Mouse (Mus musculus) forebrain, embryonic 15.5 days (tissue): ENCODE measurements at regions not wholly inside any gene's neighbourhood (a gene's known extent, or its start where the extent isn't known, plus 50 kb on each side); places are given as distances from the start of the nearest gene placed in this dataset.
"Not testable (repeated sequence)": the region's sequence is repeated elsewhere in the genome, so short reads cannot be mapped to it uniquely, and the experiment has no call there.

Source experiments
- ATAC-seq: fragments of 200-750 bp; cut with Nextera tagmentation; replicated peaks from 2 replicates; pipeline ENCODE4 v1.8.0; 2017; ENCODE audit warnings: mild to moderate bottlenecking, moderate TSS enrichment, moderate library complexity
- H3K27ac ChIP-seq: fragments of 300-500 bp; sonication (generic); replicated peaks from 2 replicates; pipeline ENCODE4 v1.5.1; 2015; ENCODE audit warnings: mild to moderate bottlenecking, inconsistent platforms
- H3K27me3 ChIP-seq: fragments of 300-500 bp; sonication (generic); 2 replicates; pipeline ENCODE4 v1.6.1; 2015; ENCODE audit warnings: inconsistent platforms
- H3K36me3 ChIP-seq: fragments of 300-500 bp; sonication (generic); 2 replicates; pipeline ENCODE4 v1.6.1; 2015; ENCODE audit warnings: mild to moderate bottlenecking, inconsistent platforms
- H3K4me1 ChIP-seq: fragments of 300-500 bp; sonication (generic); 2 replicates; pipeline ENCODE4 v1.6.1; 2015; ENCODE audit warnings: inconsistent platforms
- H3K4me2 ChIP-seq: fragments of 300-500 bp; sonication (generic); replicated peaks from 2 replicates; pipeline ENCODE4 v1.6.1; 2015; ENCODE audit warnings: mild to moderate bottlenecking, inconsistent platforms
- H3K4me3 ChIP-seq: fragments of 300-500 bp; sonication (generic); 2 replicates; pipeline ENCODE4 v1.5.1; 2015; ENCODE audit warnings: mild to moderate bottlenecking, inconsistent platforms
- H3K9ac ChIP-seq: fragments of 300-500 bp; sonication (generic); replicated peaks from 2 replicates; pipeline ENCODE4 v1.6.1; 2015; ENCODE audit warnings: mild to moderate bottlenecking, inconsistent platforms
- H3K9me3 ChIP-seq: fragments of 300-500 bp; sonication (generic); 2 replicates; pipeline ENCODE4 v1.6.1; 2016; ENCODE audit warnings: inconsistent platforms
- WGBS: fragments of 180-500 bp; shearing (Covaris S2); methylation state at CpG from one replicate; pipeline ENCODE4 v1.1.7; 2015; ENCODE audit warnings: mixed read lengths; 5-methylcytosine and 5-hydroxymethylcytosine counted together

DNA sequence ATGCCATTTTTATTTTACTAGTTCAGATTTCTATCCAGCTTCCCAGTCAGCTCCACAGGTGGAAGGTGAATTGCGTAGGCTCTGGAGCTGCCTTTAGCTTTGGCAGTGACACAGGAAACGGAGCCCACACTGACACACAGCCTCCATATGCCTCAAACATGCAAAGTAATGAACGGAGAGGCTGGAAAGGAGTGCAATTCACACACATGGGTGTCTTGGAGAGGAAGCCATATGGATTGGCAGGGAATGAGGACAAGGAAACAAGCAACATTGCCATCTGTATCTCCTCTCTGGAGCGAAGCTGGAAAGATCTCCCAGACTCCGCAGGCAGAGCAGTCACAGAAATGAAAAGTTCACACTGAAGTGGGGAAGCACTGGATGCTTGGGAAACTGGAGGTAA, 201.6 kb upstream of the 4930452B06Rik start:
- H3K9me3 ChIP-seq, result no peaks in the 10 kb centered on the region
- H3K27ac ChIP-seq, result no peak overlapping the region
- no peak overlapping the region for H3K4me2 ChIP-seq
- peaks cover 4% of the 10 kb centered on the region; the same call in 1 of the 2 replicates for H3K4me1 ChIP-seq
- H3K9ac ChIP-seq, result no peak overlapping the region
- WGBS, result 60% methylated on average over 5 of the region's 5 CpGs
- no peaks in the 10 kb centered on the region for H3K36me3 ChIP-seq
- no peaks in the 10 kb centered on the region for H3K27me3 ChIP-seq
- ATAC-seq, result peak; percentile 97
- H3K4me3 ChIP-seq, result no peak overlapping the region

DNA sequence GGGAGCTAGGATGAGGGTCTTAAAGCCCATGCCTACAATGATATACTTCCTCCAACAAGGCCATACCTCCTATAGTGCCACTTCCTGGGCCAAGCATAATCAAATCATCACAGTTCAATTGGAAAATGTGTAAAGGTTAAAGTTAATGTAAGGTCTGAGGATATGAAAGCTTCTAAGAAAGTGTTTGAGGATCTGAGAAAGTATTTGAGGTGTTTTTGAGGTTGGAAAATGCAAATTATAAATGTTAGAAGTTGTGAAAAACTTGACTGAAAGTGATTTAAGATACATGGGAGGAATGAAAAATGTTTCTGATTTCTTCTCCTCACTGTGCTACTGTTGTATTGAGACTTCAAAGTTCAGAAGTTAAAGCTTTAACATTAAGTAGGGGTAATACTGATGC, 185.5 kb upstream of the 4930452B06Rik start:
- Histone ChIP-seq H3K27me3 (no peaks in the 10 kb centered on the region), H3K4me2 (no peak overlapping the region), H3K4me3 (no peak overlapping the region), H3K27ac (no peak overlapping the region), H3K9me3 (no peaks in the 10 kb centered on the region), H3K4me1 (no peaks in the 10 kb centered on the region), H3K9ac (no peak overlapping the region), H3K36me3 (no peaks in the 10 kb centered on the region)
- no peak for ATAC-seq

DNA sequence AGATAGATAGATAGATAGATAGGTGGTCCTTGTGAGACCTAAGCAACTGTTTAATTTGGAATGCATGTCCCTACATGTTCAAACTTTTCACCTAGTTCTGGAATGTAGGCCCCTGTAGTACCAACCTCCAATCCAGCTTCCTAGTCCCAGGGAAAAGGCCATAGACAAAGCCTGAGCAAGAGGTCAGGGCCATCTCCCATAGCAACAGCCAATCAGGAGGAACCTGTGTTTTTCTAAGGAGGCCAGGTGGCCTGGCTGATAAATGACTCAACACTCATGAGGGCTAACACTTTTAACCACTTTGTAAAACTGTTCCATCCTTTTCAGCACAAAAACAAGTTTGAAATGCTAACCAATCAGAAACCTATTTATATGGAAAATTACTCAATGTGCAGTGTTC, 184.2 kb upstream of the 4930452B06Rik start:
- no peaks in the 10 kb centered on the region for H3K36me3 ChIP-seq
- H3K27me3 ChIP-seq, result no peaks in the 10 kb centered on the region
- H3K27ac ChIP-seq, result no peak overlapping the region
- no peak overlapping the region for H3K4me3 ChIP-seq
- no peak for ATAC-seq
- H3K4me2 ChIP-seq, result no peak overlapping the region
- H3K4me1 ChIP-seq, result no peaks in the 10 kb centered on the region
- no peak overlapping the region for H3K9ac ChIP-seq
- H3K9me3 ChIP-seq, result no peaks in the 10 kb centered on the region

DNA sequence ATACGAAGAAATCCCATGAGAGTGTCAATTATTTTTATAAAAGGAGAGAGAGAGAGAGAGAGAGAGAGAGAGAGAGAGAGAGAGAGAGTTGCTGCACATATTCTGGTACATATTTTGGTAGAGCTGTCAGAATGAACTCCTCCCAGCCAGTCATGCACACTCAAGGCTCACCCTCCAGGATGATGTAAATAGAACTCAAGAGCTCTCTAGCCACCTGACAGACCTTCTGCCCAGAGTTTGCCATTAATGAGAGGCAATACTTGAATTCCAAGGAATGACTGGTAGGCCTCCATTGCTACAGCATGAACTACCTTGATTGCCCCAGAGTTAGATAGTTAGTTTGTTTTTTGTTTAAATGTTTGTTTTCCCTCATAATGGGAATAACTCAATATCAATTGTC, 167.5 kb upstream of the 4930452B06Rik start:
- Histone ChIP-seq H3K36me3 (no peaks in the 10 kb centered on the region), H3K4me2 (no peak overlapping the region), H3K9ac (no peak overlapping the region), H3K4me1 (no peaks in the 10 kb centered on the region), H3K27me3 (no peaks in the 10 kb centered on the region), H3K4me3 (no peak overlapping the region), H3K27ac (no peak overlapping the region), H3K9me3 (no peaks in the 10 kb centered on the region)
- ATAC-seq, result no peak
- WGBS, result 82% methylated on average over 1 of the region's 1 CpGs

DNA sequence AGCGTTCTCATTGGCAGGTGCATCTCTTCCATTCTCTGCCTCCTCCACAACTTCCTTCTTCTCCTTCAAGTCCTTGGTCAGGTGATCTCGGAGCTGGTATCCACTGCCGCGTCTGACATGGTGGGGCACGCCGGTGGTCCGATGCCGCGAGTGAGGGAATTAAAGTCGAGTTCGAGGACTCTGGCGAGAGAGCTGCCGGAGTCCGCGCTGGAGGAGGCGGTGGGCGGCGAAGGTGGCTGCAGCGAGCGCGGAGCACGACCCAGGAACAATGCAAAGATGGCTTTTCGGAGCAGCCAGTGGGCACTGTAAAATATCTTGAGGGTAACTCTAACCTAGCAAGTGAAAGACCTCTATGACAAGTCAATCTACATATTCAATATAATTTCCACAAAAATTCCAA, 134.2 kb upstream of the 4930452B06Rik start:
- not testable (repeated sequence) for H3K9ac ChIP-seq, H3K27ac ChIP-seq, H3K4me3 ChIP-seq, H3K9me3 ChIP-seq, ATAC-seq, H3K27me3 ChIP-seq, H3K4me1 ChIP-seq, H3K36me3 ChIP-seq, H3K4me2 ChIP-seq
- 77% methylated on average over 23 of the region's 23 CpGs for WGBS

DNA sequence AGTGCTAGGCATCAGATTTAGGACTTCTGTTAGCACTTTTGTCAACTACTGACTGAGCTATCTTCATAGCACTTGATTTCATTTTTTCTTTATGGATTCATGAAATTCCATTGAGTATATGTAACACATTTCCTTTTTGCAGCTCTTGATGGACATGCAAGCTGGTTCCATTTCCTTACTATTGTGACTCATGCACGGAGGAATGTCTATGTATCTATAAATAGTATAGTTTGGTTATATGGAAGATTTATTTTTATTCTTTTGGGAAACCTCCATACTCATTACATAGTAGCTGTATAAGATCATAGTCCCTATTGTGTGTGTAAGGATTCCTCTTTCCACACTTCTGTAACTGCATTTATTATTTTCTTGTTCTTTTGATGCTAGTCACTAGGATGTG, 123.3 kb upstream of the 4930452B06Rik start:
- ATAC-seq, result no peak
- H3K4me2 ChIP-seq, result no peak overlapping the region
- no peak overlapping the region for H3K4me3 ChIP-seq
- no peaks in the 10 kb centered on the region for H3K27me3 ChIP-seq
- no peak overlapping the region for H3K9ac ChIP-seq
- no peaks in the 10 kb centered on the region for H3K9me3 ChIP-seq
- H3K27ac ChIP-seq, result no peak overlapping the region
- no peaks in the 10 kb centered on the region for H3K36me3 ChIP-seq
- WGBS, result 83% methylated on average over 1 of the region's 1 CpGs
- H3K4me1 ChIP-seq, result no peaks in the 10 kb centered on the region

DNA sequence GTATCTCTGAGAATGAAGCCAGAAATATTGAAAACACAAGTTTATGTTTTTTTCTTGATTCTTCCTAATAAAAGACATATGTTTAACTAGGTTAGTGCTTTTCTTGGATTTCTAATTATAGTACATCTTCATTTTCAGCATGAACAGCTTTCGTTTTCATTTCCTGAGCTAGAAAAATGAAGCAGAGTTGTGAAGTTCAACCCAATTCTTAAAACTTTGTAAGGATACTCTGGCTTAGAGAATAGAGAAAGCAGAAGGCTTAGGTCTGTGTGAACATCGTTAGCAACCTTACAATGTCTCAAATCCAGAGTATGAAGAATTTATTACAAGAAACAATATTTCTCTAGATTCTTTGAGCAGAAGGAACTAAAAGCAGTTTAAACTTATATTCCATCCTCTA, 94.5 kb upstream of the 4930452B06Rik start:
- 62% methylated on average over 2 of the region's 2 CpGs for WGBS
- Histone ChIP-seq H3K36me3 (no peaks in the 10 kb centered on the region), H3K4me2 (no peak overlapping the region), H3K4me3 (no peak overlapping the region), H3K27ac (no peak overlapping the region), H3K27me3 (no peaks in the 10 kb centered on the region), H3K9ac (no peak overlapping the region), H3K4me1 (no peaks in the 10 kb centered on the region), H3K9me3 (no peaks in the 10 kb centered on the region)
- no peak for ATAC-seq

DNA sequence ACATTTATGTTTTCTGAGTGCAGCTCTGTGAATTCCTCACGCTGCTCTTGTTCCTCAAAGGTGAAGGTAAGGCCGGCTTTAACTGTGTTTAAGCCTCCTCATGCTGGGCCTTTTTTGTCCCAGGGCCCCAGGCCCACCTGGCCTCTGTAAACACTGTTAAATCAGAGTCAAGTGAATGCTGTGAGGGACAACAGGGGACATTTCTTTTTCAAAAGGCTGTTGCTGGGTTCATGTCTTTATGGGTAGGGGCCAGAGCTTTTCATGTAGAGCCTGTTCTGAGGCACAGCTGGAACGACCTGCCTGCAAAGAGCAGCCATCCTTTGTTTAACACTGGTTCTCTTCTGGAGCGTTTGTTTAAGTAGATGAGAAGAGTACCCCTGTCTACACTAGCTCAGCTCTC, 70.8 kb upstream of the 4930452B06Rik start:
- no peaks in the 10 kb centered on the region for H3K4me1 ChIP-seq
- WGBS, result 7% methylated on average over 4 of the region's 4 CpGs
- no peak overlapping the region for H3K27ac ChIP-seq
- no peak overlapping the region for H3K9ac ChIP-seq
- no peak overlapping the region for H3K4me3 ChIP-seq
- H3K9me3 ChIP-seq, result no peaks in the 10 kb centered on the region
- no peak for ATAC-seq
- no peak overlapping the region for H3K4me2 ChIP-seq
- no peaks in the 10 kb centered on the region for H3K27me3 ChIP-seq
- no peaks in the 10 kb centered on the region for H3K36me3 ChIP-seq

DNA sequence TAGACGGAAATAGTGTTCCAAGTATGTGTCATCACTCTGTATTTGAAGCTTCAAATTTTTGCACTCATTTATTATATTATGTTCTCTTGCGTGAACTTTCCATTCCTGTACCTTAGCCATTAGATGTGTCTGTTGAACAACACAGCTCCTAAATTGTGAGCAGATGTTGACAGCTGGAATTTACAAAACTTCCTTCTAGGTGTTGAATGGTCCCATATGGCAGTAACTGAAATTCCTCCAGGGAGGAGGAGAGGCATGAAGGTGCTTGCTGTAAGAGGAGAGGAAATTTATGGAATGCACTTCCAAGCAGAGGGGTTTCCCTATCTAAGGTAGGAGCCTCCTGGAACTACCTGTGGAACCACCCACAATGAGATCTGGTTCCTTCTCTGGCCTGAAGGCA, 67.2 kb upstream of the 4930452B06Rik start:
- Histone ChIP-seq H3K27ac (no peak overlapping the region), H3K4me3 (no peak overlapping the region), H3K4me2 (no peak overlapping the region), H3K36me3 (no peaks in the 10 kb centered on the region), H3K27me3 (no peaks in the 10 kb centered on the region), H3K9ac (no peak overlapping the region), H3K4me1 (no peaks in the 10 kb centered on the region), H3K9me3 (no peaks in the 10 kb centered on the region)
- WGBS, result 90% methylated on average over 2 of the region's 2 CpGs
- no peak for ATAC-seq

DNA sequence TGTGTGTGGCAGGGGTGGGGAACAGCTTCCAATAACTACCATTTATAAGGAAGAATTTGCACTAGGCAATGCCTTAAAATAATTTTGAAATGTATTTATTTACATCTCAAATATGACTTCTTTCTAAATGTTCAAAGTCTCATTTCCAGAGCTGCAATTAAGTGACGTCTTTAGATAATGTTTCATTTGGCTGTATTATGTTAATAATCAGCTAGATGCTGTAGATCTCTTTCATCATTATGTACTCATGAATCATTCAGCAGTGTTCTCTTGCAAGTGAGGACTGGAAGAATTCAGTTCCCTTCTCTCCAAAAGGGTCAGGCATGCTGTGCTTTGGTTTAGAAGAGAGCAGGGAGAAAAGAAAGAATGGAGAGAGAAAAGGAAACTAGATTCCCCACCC, 61.3 kb upstream of the 4930452B06Rik start:
- no peaks in the 10 kb centered on the region for H3K4me1 ChIP-seq
- no peaks in the 10 kb centered on the region for H3K36me3 ChIP-seq
- no peak overlapping the region for H3K9ac ChIP-seq
- 31% methylated on average over 1 of the region's 1 CpGs for WGBS
- no peak overlapping the region for H3K27ac ChIP-seq
- no peaks in the 10 kb centered on the region for H3K27me3 ChIP-seq
- H3K9me3 ChIP-seq, result no peaks in the 10 kb centered on the region
- ATAC-seq, result 0 out of 2 replicates have a peak, but pooled peaks have one; percentile 51
- no peak overlapping the region for H3K4me3 ChIP-seq
- H3K4me2 ChIP-seq, result no peak overlapping the region
